Mouse (Mus musculus) layer of hippocampus, adult 18-20 months (tissue): ENCODE data around the gene Defb41. TPM values are rescaled to one million over a fixed set of nuclear protein-coding genes. Genes with fewer than 3 reads are reported as not detected.
"Not testable (repeated sequence)": the region's sequence is repeated elsewhere in the genome, so short reads cannot be mapped to it uniquely, and the experiment has no call there.

Source experiments
- DNase-seq, 2 experiments: peaks; one replicate each; pipeline ENCODE4 v3.0.0; 2022; ENCODE audit warnings: low spot score in 2 of 2
- long read RNA-seq: library from polyadenylated mRNA; stranded (forward); transcript quantifications from one replicate; pipeline ENCODE4 v2.0.0, GENCODE M21; 2021
- total RNA-seq, 2 experiments: library from RNA; stranded (reverse); gene quantifications; 2 replicates each; pipeline ENCODE4 v1.2.3; 2021

The Defb41 gene
- not detected for total RNA-seq
- long read RNA-seq = 0 reads

DNA sequence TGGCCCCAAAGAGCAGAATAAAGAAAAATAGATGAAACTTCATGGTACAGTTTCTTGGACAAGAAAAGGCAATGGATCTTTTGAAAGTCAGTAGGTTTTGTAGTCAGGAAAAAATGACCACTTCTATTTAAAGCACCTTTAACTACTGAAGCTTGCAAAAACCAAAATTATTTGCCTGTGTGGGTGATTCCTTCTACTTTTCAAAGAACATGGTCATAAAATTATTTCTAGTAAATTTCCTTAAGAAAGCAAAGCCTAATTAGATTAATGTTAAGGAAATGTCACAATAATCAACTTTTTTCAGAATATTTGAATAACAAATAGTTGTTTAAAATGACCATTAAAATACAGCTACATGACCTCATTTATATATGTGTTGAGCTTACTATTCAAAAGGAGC lies at the start of gene Defb41:
TSS of gene Defb41 (minus strand) at position 101 of the 400 bp plus-strand sequence.
- DNase-seq = no peak

- DNase-seq = no peak
Observed at GRCm38 (mm10) chr1:18308474-18308829, 43.5 kb upstream of the Defb41 start.

DNA sequence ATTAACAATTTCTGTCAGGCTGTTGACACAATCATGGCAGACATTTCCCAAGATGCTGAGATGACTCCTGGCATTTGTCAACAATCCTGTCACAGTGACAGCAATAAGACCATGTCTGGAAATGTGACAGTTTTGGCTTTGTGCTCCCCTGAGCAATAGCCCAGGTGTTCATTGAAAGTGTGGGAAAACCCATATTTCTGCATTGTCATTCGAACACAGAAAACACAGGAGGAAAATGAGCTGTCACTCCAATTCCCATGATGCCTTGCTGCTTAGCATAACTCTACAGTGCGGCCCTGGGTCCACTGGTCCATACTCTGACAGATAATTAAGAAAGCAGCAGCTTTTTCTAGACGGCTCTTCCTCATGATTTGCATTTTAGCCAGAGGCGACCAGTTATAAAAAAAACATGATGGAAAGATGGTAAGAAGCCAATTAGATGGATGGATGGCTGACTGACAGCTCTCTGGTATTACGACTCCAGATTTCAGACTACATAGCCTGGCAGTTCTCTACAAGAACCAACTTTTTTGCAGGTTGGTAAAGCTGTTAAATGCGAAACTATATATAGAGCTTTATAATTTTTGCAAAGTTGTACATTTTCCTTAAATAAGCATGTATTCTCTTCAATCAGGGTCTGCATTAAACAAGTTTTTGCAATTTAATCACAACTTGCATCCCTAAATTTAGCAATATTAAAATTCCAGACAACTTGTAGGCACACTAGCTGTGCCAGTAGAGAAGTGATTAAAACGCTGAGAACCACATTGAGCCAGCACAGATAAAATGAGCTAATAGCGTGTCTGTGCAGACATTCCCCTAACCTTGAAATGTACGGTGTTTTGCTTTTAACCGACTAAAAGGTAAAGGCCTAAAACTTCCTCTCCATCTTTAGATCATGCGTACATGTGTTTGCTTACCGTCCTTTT lies 42.9 kb upstream of the Defb41 start:
- no peak for DNase-seq

DNA sequence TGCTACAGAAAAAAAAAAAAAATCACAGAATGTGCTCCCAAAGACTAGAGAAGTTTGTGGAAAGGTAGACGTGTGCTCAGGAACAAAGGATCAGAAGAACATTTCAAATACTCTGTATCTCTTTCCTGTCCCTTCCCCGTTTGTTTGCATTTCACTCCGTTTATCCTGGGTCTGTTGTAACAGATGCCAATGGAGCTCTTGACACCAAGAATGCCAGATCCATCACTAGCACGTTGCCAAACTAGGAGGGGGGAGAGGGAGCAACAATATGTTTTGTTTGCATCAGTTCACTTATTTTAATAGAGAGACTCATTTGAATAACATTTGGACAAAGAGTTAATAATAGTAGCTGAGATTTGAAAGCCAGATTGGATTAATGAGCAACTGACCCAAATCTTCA lies 27.6 kb upstream of the Defb41 start:
- DNase-seq = peak; percentile 16 to 54

GRCm38 (mm10) chr1:18288860-18289259 lies 23.9 kb upstream of the Defb41 start:
- peak in 1 of 2 experiments; percentile 9 for DNase-seq

DNA sequence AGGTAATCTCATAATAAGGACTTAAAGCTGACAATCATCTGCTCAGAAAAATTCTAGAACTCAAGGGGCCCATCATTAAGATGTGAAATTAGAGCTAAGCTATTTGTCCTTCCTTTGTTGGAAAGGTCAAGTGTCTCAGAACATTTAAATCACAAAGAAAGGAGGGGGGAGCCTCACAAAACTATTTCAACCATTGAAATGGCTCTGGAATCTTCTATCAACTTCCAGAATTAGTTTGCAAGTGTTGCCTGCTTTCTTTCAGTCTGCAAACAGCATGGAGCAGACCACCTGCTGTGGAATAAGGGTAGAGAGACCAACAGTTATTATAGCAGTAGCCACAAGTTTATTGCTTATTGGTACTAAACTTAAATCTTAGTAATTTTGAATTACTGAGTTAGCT lies 22.4 kb upstream of the Defb41 start:
- DNase-seq = no peak

DNA sequence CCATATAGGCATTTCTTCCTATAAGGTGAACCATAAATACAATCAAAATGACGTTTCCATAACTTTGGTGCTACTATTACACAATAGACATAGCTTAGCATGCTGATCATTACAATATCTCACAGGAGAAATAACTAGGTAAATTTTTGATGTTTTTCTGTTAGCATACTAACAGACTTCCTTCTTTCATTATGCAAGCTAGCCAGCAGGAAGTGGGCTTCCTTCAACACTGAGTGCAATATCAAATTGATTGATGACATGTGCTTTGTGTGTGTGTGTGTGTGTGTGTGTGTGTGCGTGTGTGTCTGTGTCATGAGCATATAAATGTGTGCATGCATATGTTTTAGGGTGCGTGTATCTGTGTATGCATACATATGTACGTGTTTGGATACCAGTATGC lies 6.2 kb upstream of the Defb41 start:
- no peak for DNase-seq

- DNase-seq = no peak
Observed at GRCm38 (mm10) chr1:18268845-18269244, 3.9 kb upstream of the Defb41 start.

DNA sequence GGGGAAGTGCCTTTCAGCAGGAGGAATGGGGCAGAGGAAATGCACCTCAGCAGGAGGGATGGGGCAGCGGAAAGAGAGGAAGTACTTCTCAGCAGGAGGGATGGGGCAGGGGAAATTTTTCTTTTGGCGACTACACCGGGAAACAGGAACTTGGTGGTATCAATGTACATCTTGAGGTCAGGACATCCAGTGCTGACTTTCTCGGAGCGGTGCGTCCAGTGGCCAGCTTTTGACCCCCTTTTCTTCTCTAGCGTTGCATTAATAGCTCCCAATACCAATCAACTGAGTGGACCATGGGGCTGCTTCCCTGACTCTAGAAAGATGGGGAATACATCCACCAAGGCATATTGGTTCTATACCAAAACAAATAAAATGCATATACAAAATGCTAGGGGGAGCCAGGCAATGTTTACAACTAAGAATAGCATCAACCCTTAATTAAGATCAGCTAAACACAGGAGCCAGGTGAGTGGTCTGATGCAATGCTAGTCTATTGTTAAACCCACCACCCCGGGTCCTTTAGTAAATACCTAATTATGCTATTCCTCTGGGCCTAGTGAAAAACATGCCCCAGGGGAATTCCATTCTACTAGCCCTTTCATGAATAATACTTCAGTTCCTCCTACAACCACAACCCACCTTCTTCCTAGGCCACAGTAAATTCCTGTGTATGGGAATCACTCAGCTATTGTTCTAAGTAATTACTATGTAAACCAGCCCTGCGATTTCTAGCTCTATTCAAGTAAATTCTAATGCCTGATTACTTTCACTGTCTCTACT lies 18.9 kb downstream of the Defb41 start:
- DNase-seq = not testable (repeated sequence)

DNA sequence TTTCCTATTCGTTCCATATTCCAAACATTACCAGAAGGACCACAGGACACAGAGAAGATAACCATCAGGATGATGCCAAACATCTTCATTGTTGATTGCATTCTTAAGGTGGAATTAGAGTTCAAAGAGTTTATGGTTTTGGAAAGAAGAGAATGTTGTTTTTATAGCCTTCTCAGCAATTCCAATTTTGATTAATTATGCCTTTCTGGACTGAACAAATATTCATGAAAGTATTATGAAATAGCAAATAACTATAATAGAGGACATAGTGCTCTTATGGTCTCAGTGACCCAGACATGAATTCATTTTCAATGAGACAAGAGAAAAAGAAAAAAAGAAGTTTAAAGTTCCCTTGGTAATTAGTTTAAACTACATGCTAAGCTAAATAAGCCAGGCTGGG lies 27.6 kb downstream of the Defb41 start, which contains the start of gene Defb18:
TSS of gene Defb18 (minus strand) at position 101 of the 400 bp plus-strand sequence.
- DNase-seq = no peak

DNA sequence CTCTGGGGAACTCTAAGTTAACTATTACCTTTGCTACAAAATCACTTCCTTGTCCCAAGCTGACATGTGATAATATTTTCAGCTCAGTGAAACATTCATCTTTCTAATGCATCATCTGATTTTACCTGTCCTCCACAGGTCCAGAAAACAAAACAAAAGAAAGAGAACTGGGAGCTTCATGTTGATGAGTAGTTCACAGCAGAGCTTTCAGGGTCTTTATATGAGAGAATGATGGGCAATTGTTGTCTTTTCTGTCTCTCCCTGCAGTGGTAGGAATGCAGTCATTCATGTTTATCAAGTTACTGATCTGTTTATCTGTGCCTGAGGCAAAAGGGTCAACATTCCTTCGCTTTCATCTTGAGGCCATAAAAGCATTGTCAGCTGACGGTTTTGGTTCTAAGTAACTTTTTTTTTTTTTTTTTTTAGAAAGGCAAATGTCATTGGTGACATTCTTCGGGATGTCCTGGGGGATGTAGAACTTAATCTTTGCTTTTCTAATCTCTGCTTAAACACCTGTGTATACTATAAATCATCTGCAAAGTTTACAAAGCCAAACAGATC lies 41.5 kb downstream of the Defb41 start:
- DNase-seq = no peak

Other genes starting within 250 kb of the Defb41 start
- not detected for gene Crisp4, start 119.2 kb downstream of the Defb41 start, total RNA-seq
- gene Defb18, start 27.7 kb downstream of the Defb41 start, total RNA-seq = not detected